Mouse (Mus musculus): Measurements from ENCODE around the gene Arvcf.

Gene Arvcf

DNA sequence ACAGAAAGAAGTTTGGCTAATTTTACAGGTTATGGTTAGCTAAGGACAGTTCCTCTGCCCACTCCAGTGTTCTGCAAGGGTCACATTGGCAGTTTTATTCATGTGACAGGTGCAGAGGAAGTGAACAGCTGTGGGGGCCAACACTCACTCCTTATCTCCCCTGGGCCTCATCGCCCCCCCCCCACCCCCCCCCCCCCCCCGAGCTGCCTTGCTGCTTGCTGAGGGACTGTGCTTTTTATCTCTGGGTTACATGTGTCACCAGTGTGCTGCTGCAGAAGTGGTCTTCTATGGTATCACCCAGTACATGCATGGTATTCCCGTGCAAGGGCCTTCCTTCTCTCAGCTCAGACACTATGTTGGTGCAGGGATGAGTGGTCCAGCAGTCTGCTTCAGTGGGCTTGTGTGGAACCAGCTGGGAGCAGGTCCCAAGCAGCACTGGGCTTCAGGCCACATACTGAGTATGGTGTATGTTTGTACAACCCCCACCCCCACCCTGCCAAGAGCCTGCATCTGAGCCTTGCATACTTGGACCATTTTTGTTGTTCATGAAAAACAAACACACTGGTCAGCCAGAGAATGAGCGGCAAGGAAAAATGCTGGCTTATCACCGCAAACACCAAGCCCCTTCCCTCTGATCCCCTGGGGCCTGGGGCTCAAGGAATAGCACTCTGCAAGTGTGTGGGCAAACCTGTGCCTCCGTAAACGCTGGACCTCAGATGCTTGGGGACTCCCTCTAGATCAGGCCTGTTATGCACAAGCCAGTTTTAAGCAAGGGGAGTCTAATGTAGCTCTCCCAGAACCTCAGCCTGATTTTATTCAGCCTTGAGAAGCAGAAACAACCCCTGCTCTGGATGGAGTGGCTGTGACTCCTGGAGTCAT lies 40.0 kb downstream of the Arvcf start:
- no peak for DNase-seq (ENCODE audit: low spot score in 2 of 2)

GRCm38 (mm10) chr16:18388583-18389435 lies 40.8 kb downstream of the Arvcf start:
- DNase-seq (ENCODE audit: low spot score in 2 of 2) = no peak

DNA sequence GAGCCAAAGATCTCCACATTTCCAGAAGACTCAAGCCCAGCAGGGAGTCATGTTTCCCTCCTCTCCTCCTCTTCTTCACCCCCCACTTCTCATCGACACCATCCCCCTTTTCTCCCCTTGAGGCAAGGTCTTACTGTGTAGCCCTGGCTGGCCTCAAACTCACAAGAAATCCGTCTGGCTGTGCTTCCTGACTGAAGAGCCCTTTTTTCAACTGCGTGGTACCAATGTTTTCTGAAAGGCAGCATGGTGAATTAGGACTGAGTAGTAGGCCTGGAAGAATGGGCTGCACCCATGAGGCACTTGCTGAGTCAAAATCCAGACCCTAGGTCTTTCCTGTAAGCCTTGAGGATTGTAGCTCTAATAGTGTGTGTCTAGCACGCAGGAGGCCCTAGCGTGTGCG lies 42.4 kb downstream of the Arvcf start:
- no peak for DNase-seq (ENCODE audit: low spot score in 2 of 2)

DNA sequence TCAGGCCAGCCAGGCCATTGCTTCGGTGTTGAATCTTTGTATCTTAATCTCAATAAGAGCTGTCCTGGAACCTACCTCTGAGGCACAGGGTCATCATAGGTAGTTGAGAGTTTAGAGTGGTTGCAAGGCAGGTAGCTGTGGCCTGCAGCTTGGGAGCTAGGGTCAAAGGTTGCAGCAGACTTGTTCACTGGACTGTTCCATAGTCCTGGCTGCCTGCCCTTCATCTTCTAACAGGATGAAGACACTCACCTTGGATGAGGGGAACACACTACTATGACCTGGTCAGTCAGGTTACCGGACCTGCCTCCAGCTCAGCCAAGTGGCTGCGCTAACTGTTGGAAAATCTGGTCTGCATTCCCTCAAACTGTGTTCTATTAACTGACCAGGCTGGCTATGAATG lies 43.1 kb downstream of the Arvcf start:
- DNase-seq (ENCODE audit: low spot score in 2 of 2) = no peak

GRCm38 (mm10) chr16:18391728-18392127 lies 43.7 kb downstream of the Arvcf start:
- DNase-seq (ENCODE audit: low spot score in 2 of 2) = no peak

GRCm38 (mm10) chr16:18392469-18393426 lies 44.8 kb downstream of the Arvcf start:
- DNase-seq (ENCODE audit: low spot score in 2 of 2) = peak in 1 of 2 experiments; percentile 59

GRCm38 (mm10) chr16:18393595-18393994 lies 45.6 kb downstream of the Arvcf start:
- no peak for DNase-seq (ENCODE audit: low spot score in 2 of 2)

GRCm38 (mm10) chr16:18394056-18394455 lies 46.1 kb downstream of the Arvcf start:
- no peak for DNase-seq (ENCODE audit: low spot score in 2 of 2)

- DNase-seq (ENCODE audit: low spot score in 2 of 2) = no peak
Observed at GRCm38 (mm10) chr16:18394777-18395619, 47.0 kb downstream of the Arvcf start.

DNA sequence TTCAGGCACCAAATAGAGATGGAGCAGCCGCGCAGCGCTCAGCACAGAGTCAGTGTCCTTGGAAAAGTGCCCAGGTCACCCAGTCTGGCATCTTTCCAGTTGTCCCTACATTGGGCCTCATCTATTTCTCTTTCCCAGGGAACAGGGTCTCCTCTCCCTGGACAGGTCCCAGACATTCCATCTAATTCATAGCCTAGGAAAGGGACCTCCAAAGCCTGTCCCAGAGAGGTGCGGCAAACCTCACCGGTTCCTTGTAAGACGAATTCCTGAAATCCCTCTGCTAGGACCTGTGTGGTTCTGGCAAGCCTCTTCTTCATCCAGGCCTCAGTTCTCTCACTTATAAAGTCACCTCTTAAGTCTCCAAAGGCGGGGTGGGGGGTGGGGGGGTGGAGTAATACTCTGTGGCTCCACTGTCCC lies 47.6 kb downstream of the Arvcf start:
- no peak for DNase-seq (ENCODE audit: low spot score in 2 of 2)

DNA sequence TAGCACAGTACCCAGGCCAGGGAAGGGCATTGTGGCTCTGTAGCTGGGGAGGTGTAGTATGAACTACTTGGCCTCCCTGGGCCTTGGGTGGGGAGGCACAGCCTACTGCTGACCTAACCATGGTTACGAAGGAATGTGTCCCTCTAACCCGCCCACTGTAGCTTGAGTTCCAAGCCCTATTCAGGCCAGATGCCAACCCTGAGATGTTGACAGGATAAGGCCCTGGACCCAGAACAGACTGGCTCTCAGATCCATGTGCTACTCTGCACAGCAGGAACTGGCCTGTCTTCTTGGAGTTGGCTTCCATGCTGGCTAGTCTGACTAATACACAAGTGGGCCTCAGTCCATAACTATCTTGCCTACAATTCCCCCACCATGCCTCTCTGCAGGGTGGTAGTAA lies 48.2 kb downstream of the Arvcf start:
- DNase-seq (ENCODE audit: low spot score in 2 of 2) = no peak

- no peak for DNase-seq (ENCODE audit: low spot score in 2 of 2)
Observed at GRCm38 (mm10) chr16:18396791-18397621, 49.0 kb downstream of the Arvcf start.

DNA sequence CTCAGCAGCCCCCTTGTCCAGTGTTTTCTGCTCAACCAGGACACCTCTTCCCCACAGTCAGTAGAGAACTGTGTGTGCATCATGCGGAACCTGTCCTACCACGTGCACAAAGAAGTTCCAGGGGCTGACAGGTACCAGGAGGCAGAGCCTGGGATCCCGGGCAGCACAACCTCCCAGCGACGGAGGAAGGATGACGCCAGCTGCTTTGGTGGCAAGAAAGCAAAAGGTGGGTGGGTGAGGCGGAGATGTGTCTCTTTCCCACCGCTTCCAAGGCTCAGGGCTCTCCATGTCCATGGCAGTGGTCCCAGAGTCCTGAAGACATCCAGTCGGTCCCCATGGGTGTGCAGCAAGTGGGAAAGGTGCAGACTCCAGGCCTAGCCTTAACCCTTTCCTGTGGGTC lies 52.0 kb downstream of the Arvcf start:
- DNase-seq (ENCODE audit: low spot score in 2 of 2) = no peak

- no peak for DNase-seq (ENCODE audit: low spot score in 2 of 2)
Observed at GRCm38 (mm10) chr16:18400472-18401216, 52.7 kb downstream of the Arvcf start.

DNA sequence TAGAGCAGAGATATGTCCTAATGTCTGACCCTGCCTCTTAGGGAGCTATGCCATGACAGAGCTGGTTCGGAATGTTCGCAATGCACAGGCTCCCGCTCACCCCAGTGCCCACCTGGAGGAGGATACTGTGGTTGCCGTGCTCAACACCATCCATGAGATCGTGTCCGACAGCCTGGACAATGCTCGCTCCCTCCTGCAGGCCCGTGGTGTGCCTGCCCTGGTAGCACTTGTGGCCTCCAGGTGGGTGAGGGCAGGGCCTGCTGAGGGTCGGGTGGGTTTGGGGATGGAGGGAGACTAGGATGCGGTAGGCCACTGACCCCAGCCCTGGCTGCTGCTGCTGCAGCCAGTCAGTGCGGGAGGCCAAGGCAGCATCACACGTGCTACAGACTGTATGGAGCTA lies 55.3 kb downstream of the Arvcf start:
- DNase-seq (ENCODE audit: low spot score in 2 of 2) = no peak

DNA sequence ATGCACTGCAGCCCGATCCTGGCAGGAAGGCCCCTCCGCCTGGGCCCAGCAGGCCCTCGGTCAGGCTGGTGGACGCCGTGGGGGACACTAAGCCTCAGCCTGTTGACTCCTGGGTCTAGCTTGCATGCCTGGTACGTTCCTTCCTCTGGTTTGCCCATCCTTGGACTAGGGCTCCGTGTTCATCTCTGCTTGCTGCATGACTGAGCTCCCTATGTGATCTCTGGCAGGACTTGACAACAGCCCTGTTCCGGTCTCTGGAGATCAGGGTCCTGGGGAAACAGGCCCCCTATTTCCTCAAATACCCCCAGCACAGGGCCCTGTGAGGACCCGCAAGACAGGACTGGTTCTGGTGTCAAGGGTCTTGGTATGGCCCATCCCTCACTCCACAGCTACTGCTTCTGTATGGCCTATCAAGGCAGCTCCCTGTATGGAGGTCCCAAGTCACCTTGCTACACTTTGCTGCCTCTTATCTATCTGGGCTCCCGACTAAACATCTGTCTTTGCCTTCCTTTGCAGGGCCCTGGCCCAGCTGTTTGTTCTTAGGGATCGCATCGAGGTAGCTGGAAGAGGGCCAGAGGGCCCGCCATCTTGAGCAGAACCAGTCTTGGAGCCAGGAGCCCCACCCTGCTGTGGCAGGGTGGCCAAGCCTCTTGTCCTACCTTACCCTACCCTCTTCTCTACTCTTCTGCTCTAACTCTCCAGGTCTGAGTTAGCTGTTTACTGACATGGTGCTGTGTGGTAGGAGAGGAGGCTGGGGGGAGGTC lies 57.3 kb downstream of the Arvcf start:
- DNase-seq (ENCODE audit: low spot score in 2 of 2) = no peak

DNA sequence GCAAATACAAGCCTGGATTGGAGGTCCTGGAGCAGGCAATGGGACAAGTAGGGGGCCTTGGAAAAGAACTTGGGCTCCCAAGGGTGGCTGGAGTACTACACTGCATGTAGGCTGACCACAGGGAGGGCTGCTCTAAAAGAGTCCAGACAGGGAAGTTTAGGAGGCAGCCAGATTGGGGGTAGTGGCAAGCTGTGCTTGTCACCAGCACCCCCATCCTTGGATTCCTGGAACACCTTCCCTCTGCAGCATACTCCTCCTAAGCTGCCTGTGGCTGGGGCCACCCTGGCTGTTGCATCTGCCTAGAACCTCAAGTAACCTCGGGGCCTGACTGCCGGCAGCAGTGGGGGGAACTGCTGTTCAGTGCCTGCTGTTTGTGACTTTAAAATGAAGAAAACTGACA lies 57.9 kb downstream of the Arvcf start:
- no peak for DNase-seq (ENCODE audit: low spot score in 2 of 2)

GRCm38 (mm10) chr16:18406293-18406692 lies 58.3 kb downstream of the Arvcf start:
- no peak for DNase-seq (ENCODE audit: low spot score in 2 of 2)
